Mouse (Mus musculus): Measurements from ENCODE around the gene Fam198a. TPM values are rescaled to one million over a fixed set of nuclear protein-coding genes. Genes with fewer than 3 reads are reported as not detected.

Gene Fam198a
- polyA plus RNA-seq (2012) = not detected in 2 replicates

DNA sequence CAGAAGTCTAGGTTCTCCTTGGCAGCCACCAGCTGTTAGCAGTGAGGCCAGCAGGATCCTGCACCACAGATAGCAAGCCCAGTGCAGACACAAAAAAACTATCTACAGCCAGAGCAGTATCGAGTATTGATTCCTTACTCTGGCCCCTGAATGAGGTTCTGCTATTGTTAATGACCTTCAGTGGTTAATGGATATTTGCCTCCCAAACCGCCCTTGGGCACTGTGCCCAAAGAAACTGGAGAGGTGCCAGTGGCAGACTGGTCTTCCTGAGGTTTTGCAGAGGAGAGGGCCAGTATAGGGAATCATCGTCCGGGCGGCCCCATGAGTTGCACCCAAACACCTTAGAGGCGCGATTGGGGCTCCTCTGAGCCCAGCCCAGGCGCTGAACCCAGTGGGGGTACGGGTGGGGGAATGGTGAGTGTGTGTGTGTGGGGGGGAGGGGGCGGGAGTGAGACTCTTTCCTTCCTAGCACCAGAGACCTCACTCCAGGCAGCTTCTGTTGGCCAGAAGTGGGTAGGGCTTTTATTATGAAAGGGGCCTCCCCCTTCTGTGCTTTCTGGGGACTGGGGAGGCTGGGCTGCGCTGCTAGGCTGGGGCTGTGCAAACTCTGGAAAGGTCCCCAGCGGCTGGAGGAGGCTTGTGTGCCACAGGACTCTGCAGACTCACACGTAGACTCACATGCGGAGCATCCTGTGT is at the start of gene Fam198a:
Gene Fam198a, plus strand, starts transcription at position 571 of the 696 bp plus-strand sequence.
- no peak within 1 kb of the TSS for H3K4me3 ChIP-seq (replicated peaks)
- no peaks in the 10 kb centered on the region for H3K4me1 ChIP-seq (ENCODE audit: control insufficient read depth)
- no peaks in the 10 kb centered on the region for H3K27me3 ChIP-seq (ENCODE audit: control insufficient read depth)
- H3K36me3 ChIP-seq (ENCODE audit: control insufficient read depth) = no peaks in the 10 kb centered on the region
- TF ChIP-seq GATA1 (IDR thresholded peaks at IDR 0.05; ENCODE audit: low read length) (no peak), TAL1 (IDR thresholded peaks at IDR 0.05; ENCODE audit: low read length) (no peak)
- no peaks in the 10 kb centered on the region for H3K9me3 ChIP-seq (ENCODE audit: control insufficient read depth, low read length)

DNA sequence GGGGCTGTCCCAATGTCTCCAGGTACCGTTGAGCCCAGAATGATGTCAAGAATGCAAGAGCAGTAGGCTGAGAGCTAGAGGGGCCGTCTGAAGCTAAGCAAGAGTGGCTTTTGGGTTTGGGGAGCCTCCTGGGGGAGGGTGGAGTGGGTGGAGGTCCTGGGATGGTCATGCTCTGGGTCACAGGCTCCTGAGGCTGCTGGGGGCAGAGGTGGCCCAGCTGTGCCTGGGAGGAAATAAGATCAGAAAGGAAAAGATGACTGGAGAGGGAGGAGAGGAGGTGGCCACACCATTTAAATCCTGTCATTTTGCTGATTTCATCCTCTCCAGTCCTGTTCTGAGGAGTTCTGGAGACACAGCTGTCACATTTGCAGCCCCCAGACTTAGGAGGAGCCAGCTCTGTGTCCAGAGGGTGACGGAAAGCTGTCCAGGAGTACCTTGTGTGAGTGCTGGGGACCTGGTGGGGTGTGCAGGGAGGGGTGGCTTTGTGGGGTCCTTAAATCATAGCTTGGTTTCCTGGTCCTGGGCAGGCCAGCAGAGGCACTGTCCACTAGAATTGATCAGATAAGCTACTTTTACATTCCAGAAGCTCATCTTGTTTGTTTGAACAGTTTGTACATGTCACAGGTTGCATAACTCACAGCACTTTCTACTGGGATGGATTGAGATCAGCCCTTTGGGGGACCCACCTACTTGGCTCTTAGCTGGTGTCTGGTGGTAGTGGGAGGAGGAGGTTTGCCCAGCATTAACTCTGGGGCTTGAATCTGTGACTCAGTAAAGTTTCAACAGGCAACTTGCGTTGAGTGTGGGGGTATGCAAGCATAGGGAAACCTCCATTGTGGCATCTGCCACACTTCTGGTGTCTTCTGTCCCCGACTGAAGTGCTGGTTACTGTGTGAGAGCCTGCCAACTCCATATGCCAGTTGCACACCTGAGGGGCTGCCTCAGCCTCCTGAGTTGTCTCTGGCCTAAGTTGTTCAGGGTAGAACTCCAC is 48.8 kb upstream of the Fam198a start:
- Histone ChIP-seq H3K9me3 (ENCODE audit: control insufficient read depth, low read length) (no peaks in the 10 kb centered on the region), H3K27me3 (ENCODE audit: control insufficient read depth) (no peaks in the 10 kb centered on the region), H3K4me1 (ENCODE audit: control insufficient read depth) (no peaks in the 10 kb centered on the region), H3K4me3 (replicated peaks) (no peak overlapping the region), H3K36me3 (ENCODE audit: control insufficient read depth) (no peaks in the 10 kb centered on the region)
- no peak for TF ChIP-seq GATA1 (IDR thresholded peaks at IDR 0.05; ENCODE audit: low read length)
- no peak for TF ChIP-seq TAL1 (IDR thresholded peaks at IDR 0.05; ENCODE audit: low read length)

- no peaks in the 10 kb centered on the region for H3K27me3 ChIP-seq (ENCODE audit: control insufficient read depth)
- no peaks in the 10 kb centered on the region for H3K36me3 ChIP-seq (ENCODE audit: control insufficient read depth)
- no peak overlapping the region for H3K4me3 ChIP-seq (replicated peaks)
- H3K4me1 ChIP-seq (ENCODE audit: control insufficient read depth) = no peaks in the 10 kb centered on the region
- TF ChIP-seq TAL1 (IDR thresholded peaks at IDR 0.05; ENCODE audit: low read length) (no peak), GATA1 (IDR thresholded peaks at IDR 0.05; ENCODE audit: low read length) (no peak)
- no peaks in the 10 kb centered on the region for H3K9me3 ChIP-seq (ENCODE audit: control insufficient read depth, low read length)
Measured at GRCm38 (mm10) chr9:121903476-121904305, 47.1 kb upstream of the Fam198a start.

DNA sequence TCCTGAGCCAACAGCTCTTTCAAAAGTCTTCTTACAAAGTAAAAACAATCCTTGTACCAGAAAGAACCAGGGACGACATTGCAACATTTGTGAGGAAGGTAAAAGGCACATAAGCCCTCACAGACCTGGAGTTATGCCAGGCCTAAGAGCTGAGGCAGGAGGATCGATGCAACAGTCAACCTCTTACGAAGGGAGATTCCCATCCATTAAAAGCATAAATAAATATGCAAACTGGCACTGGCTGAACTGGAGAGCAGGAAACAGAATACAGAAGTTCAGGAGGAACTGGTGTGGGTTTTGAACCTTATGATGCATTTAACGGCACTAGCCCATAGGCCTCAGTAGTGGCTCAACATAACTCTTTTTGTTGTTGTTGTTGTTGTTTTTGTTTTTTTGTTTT is 46.5 kb upstream of the Fam198a start:
- no peak for TF ChIP-seq GATA1 (IDR thresholded peaks at IDR 0.05; ENCODE audit: low read length)
- no peak for TF ChIP-seq TAL1 (IDR thresholded peaks at IDR 0.05; ENCODE audit: low read length)

GRCm38 (mm10) chr9:121904946-121905345 is 45.8 kb upstream of the Fam198a start:
- Histone ChIP-seq H3K36me3 (ENCODE audit: control insufficient read depth) (no peaks in the 10 kb centered on the region), H3K4me1 (ENCODE audit: control insufficient read depth) (no peaks in the 10 kb centered on the region), H3K9me3 (ENCODE audit: control insufficient read depth, low read length) (no peaks in the 10 kb centered on the region), H3K4me3 (replicated peaks) (no peak overlapping the region), H3K27me3 (ENCODE audit: control insufficient read depth) (no peaks in the 10 kb centered on the region)
- TF ChIP-seq GATA1 (IDR thresholded peaks at IDR 0.05; ENCODE audit: low read length) (no peak), TAL1 (IDR thresholded peaks at IDR 0.05; ENCODE audit: low read length) (no peak)

More for the DNA sequence above, 46.5 kb upstream of the Fam198a start:
- Histone ChIP-seq H3K36me3 (ENCODE audit: control insufficient read depth) (no peaks in the 10 kb centered on the region), H3K4me3 (replicated peaks) (no peak overlapping the region), H3K4me1 (ENCODE audit: control insufficient read depth) (no peaks in the 10 kb centered on the region), H3K9me3 (ENCODE audit: control insufficient read depth, low read length) (no peaks in the 10 kb centered on the region), H3K27me3 (ENCODE audit: control insufficient read depth) (no peaks in the 10 kb centered on the region)

DNA sequence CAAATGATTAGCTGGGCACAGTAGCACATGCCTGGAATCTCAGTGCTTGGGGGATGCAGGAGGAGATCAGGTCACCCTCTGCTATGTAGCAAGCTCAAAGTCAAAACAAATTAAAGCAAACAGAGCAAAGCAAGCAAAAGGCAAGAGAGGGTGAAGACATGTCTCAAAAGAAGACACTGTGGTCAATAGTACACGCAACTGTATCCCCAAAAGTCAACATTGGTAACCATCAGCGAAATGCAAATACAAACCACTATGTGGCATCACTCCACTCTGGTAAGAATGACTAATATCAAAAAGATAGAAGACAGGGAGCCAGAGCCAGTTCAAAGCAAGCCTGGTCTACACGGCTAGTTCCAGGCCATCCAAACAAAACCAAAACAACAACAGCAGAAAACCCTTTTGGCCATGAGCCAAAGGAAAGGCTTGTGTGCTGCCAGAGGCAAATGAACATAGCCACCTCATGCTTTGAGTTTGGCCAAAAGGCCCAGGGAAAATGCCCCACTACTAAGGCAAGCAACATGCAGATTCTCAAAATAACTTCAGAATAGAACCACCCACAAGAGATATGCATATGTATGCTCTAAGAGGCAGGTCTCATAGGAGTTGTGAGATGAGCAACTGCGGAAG is 45.1 kb upstream of the Fam198a start:
- no peak for TF ChIP-seq GATA1 (IDR thresholded peaks at IDR 0.05; ENCODE audit: low read length)
- TF ChIP-seq TAL1 (IDR thresholded peaks at IDR 0.05; ENCODE audit: low read length) = no peak
- Histone ChIP-seq H3K27me3 (ENCODE audit: control insufficient read depth) (no peaks in the 10 kb centered on the region), H3K4me1 (ENCODE audit: control insufficient read depth) (no peaks in the 10 kb centered on the region), H3K9me3 (ENCODE audit: control insufficient read depth, low read length) (no peaks in the 10 kb centered on the region), H3K36me3 (ENCODE audit: control insufficient read depth) (no peaks in the 10 kb centered on the region), H3K4me3 (replicated peaks) (no peak overlapping the region)

DNA sequence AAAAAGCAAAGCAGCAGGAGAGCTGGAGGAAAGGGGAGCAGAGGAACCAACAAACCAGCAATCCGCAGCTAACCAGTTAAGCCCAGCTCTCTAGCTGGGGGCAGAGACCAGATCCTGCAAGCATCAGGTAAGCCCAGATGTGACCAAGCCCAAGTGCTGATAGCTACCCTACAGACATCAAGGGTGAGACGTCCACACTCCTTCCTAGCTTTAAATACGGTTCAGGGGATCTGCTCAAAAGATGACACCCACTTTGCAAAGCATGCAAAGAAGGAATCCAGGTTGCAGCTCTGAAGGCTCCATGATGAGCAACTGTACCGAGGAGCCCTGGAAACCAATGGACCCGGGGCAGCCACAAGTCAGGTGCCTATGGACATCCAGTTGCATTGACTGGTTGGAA is 44.3 kb upstream of the Fam198a start:
- no peak overlapping the region for H3K4me3 ChIP-seq (replicated peaks)
- H3K27me3 ChIP-seq (ENCODE audit: control insufficient read depth) = no peaks in the 10 kb centered on the region
- TF ChIP-seq TAL1 (IDR thresholded peaks at IDR 0.05; ENCODE audit: low read length) = no peak
- no peak for TF ChIP-seq GATA1 (IDR thresholded peaks at IDR 0.05; ENCODE audit: low read length)
- H3K4me1 ChIP-seq (ENCODE audit: control insufficient read depth) = no peaks in the 10 kb centered on the region
- no peaks in the 10 kb centered on the region for H3K9me3 ChIP-seq (ENCODE audit: control insufficient read depth, low read length)
- no peaks in the 10 kb centered on the region for H3K36me3 ChIP-seq (ENCODE audit: control insufficient read depth)

DNA sequence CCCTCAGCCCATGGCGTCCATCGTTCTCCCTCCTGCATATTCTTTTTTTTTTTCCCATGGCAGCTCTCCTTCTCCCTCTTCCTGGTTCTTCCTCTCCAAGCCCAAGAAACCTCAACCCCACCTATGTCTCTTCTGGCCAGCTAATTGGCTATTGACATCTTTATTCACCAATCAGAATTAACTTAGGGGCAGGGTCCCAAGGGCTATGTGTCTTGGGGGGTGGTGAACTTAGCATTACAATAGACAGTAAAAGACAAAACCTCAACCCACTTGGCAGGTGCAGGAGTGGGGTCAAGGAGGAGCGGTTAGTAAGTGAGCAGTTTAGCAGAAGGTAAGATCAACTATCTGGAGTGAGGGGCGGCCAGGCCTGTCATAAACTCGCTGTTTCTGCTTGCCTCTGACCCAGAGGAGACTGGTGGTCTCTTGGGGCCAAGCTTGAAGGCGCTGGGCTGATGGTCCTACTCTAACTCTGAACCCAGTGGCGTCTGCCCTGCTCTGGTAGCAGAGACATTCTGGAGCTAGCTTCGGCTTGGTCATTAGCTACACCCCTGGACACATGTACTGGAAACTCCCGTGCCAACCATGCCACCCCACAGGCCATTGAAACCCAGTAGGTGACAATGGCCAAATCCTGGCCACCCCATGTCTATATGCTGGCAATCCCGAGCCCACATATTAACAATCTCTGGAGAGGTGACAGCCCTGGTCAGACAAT is 43.3 kb upstream of the Fam198a start:
- Histone ChIP-seq H3K4me1 (ENCODE audit: control insufficient read depth) (no peaks in the 10 kb centered on the region), H3K36me3 (ENCODE audit: control insufficient read depth) (no peaks in the 10 kb centered on the region), H3K4me3 (replicated peaks) (no peak overlapping the region), H3K27me3 (ENCODE audit: control insufficient read depth) (no peaks in the 10 kb centered on the region), H3K9me3 (ENCODE audit: control insufficient read depth, low read length) (no peaks in the 10 kb centered on the region)
- TF ChIP-seq TAL1 (IDR thresholded peaks at IDR 0.05; ENCODE audit: low read length) (no peak), GATA1 (IDR thresholded peaks at IDR 0.05; ENCODE audit: low read length) (no peak)

All from erythroblast, embryonic 14.5 days (primary cell).